Mouse (Mus musculus): ENCODE data around the gene Tfap2c. TPM values are rescaled to one million over a fixed set of nuclear protein-coding genes. Genes with fewer than 3 reads are reported as not detected.

The Tfap2c gene
- total RNA-seq (2021) = not detected
- long read RNA-seq, experiment 1 = 0 reads
- long read RNA-seq, experiment 2 = 0 reads

DNA sequence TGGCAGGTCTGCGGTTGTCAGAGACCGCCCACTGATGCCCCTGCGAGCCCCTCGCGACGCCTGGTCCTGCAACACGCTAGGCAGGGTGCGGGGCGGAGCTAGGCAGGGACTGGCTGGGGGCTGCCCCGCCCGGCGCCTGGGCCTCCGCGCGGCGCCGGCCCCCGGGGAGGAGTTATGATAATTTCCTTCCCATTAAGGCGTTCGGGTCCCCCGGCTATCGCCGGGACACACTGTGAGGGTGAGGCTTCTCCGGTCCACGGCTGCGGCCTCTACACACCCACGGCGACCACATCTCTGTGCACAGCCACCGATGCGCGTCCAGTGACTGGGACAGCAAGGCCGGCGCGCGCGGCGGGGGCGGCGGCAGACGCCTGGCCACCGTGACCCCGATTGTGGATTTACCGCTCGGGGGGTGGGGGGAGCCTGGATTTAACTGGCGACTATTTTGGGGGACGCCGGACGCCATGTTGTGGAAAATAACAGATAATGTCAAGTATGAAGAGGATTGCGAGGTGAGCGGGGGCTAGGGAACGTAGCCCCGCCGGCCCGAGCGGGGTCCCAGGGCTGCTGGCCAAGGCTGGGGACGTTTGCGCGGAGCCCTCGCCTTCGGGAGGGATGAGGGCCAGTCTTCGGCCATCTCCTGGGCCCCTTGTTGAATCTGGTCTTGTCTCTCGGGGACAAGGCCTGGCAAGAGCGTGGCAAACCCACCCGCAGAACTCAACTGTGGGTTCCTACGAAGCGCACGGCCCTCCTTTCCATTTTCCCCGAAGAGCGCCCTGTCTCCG, at the start of gene Tfap2c:
TSS of gene Tfap2c (plus strand) at position 223 of the 785 bp plus-strand sequence.
- no peak for DNase-seq (ENCODE audit: low spot score)

- no peak for DNase-seq (ENCODE audit: low spot score)
Observed at GRCm38 (mm10) chr2:172500752-172501316, 48.6 kb upstream of the Tfap2c start.

GRCm38 (mm10) chr2:172501341-172501740, 48.1 kb upstream of the Tfap2c start:
- DNase-seq (ENCODE audit: low spot score) = peak; percentile 6

DNA sequence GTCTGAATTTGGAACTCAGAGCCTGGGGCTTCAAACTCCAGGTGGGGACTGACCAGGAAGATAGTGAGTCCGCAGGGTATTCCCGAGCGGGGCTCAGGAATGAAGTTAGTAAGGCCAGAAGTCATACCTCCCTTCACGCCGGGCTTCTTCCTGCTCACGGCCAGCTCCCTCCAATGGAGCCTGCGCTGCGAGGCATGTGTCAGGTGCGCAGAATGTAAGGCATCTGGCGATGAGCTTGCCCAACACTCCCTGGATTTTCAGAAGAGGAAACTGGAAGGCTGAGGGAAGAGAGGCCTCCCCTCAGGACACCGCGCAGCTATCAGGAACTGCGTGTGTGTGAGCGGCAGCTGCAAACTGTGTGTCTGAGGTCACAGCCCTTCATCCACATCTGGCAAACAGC, 47.2 kb upstream of the Tfap2c start:
- DNase-seq (ENCODE audit: low spot score) = no peak

DNA sequence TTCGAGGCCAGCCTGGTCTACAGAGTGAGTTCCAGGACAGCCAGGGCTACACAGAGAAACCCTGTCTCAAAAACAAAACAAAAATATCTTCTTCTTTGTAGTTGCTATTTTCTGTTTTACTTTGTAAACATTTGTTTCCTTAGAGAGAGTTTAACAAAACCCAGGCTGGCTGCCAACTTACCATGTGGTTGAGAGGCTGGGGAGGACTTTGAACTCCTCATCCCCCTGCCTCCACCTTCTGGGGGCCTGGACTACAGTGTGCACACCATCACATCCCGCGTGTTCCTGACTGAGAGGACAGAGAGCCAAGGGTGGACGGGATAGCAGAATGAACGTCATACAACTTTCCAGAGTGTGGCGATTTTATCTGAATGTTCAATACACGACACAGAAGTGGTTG, 43.3 kb upstream of the Tfap2c start:
- no peak for DNase-seq (ENCODE audit: low spot score)

- DNase-seq (ENCODE audit: low spot score) = no peak
Observed at GRCm38 (mm10) chr2:172510056-172510712, 39.2 kb upstream of the Tfap2c start.

GRCm38 (mm10) chr2:172510899-172511298, 38.5 kb upstream of the Tfap2c start:
- DNase-seq (ENCODE audit: low spot score) = no peak

- no peak for DNase-seq (ENCODE audit: low spot score)
Observed at GRCm38 (mm10) chr2:172516407-172516992, 32.9 kb upstream of the Tfap2c start.

- no peak for DNase-seq (ENCODE audit: low spot score)
Observed at GRCm38 (mm10) chr2:172520616-172521371, 28.6 kb upstream of the Tfap2c start.

GRCm38 (mm10) chr2:172522528-172522927, 26.9 kb upstream of the Tfap2c start:
- DNase-seq (ENCODE audit: low spot score) = no peak

- no peak for DNase-seq (ENCODE audit: low spot score)
Observed at GRCm38 (mm10) chr2:172527175-172527574, 22.2 kb upstream of the Tfap2c start.

DNA sequence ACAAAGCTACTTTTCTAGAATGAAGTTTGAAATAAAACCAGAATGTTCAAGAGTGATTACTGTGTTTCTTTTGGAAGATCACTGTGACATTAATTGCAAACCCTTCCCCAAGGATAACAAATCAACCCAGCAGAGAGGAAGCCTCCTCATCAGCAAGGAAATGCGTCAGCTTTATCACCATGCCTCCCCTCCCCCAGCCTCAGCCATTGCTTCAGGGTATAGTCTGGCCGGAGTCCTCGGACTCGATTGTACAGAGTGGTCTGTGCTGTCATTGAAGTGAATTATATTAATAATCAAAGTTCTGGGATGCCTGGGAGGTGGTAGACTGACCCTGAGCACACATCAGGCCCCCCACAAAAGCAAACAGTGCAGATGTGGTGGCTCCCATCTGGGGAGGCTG, 5.4 kb upstream of the Tfap2c start:
- no peak for DNase-seq (ENCODE audit: low spot score)

DNA sequence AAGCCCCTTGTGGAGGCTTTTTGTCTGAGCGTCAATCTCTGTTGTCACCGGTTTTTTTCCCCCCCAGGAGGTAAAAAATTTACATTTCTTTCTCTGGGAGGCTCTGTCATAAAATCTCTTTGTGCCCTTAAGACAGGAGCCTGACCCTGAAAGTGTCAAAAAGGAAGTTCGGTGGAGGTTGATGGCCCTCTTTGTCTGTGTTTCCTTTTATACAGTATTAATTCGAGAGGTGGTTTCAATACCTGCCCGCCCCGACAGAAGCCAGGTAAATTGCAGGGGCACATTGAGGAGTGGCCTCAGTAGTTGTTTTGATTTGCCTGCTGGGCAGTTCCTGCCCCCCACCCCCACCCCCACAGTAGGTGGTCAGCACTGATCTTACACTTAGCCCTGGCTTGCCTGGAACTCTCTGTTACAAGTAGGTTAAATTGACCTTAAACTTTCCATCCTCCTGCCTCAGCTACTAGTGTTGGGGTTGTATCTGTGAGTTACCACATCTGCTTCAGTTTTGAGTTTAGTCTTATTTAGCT, 4.7 kb upstream of the Tfap2c start:
- no peak for DNase-seq (ENCODE audit: low spot score)

- no peak for DNase-seq (ENCODE audit: low spot score)
Observed at GRCm38 (mm10) chr2:172545592-172546235, 3.7 kb upstream of the Tfap2c start.

GRCm38 (mm10) chr2:172546551-172546950, 2.8 kb upstream of the Tfap2c start:
- DNase-seq (ENCODE audit: low spot score) = no peak

DNA sequence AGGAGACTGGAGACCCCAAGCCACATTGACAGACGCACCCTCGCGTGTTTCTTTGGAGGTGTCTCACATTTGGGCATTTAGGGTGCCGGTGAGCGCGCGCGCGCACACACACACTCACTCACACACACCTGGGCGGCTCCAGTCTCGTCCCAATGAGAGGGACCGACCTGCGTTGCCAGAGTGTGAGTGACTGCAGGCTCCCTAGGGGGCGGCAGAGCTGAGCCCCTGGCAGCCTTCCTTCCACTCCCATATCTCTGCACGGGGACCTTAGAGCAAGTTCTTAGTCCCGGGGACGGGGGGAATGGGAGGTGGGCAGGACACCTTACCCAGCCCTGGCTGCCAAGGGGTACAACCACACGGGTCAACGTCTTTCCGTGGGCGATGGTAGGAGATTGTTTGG, 2.3 kb upstream of the Tfap2c start:
- no peak for DNase-seq (ENCODE audit: low spot score)

GRCm38 (mm10) chr2:172547807-172548586, 1.4 kb upstream of the Tfap2c start:
- DNase-seq (ENCODE audit: low spot score) = no peak

DNA sequence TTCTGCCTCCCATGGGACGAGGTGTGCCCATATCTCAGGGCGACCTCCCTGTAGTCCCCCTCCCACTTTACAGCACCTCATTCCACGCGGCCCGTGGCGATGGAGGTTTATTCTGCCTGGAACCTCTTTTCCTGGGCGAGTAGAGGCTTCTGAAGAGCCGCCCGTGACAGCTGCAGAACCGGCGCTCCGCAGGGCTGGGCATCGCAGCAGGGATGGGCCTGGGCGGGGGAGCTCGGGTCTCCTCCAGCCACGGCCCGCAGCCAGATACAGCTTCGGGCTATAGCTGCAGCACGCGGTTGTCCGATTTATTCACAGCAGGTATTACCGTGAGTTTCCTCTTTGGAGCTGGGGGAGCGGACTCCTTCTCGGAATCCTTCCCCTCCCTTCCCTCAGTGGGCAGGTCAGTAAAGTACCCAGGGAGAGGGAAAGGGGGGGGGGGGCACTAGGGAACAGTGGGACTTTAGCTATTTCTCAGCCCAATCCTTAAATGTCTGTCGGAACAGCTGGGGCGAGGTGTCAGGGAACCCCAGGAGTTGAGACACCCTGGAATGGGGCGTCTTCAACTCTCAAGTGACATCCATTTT, 629 bp upstream of the Tfap2c start:
- DNase-seq (ENCODE audit: low spot score) = no peak

DNA sequence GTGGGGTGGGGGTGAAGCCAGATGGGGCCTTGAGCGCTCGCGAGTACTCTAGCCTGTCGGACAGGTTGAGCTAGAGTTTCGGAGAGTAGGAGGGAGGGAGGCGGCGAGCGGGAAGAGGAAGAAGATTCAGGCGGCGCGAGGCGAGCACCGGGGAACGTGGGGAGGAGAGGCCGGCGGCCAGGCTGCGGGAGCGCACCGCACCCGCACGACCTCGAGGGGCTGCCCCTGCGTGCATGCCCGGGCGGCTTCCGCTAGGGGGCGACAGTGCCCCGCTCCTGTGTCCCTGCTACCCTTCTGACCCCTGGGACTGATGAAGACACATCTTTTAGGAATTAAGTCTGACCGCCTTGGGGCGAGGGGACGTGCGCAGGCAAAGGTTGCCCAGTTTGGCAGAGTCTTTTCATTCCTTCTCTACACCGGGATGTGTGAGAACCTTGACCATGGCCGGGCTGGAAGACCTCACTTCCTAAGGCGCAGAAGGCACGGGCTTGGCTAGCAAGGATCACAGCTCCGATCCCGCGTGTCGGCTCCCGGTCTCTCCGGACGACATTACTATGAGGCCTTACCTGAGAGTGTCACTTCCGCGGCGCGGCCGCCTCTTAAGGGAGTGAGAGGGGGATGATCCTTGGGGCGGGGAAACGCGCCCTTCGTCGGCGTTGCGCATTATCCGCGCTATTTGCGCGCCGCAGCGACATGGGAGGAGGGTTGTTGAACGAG, 1.1 kb downstream of the Tfap2c start:
- peak; percentile 12 for DNase-seq (ENCODE audit: low spot score)
